Mouse (Mus musculus) retina, postnatal 7 days (tissue): Measurements from ENCODE around the gene Cst10.

ENCODE experiments used
- DNase-seq: peaks from one replicate; pipeline ENCODE4 v3.0.0-alpha.2; 2012; ENCODE audit warnings: low read depth, low spot score

Cst10 gene

DNA sequence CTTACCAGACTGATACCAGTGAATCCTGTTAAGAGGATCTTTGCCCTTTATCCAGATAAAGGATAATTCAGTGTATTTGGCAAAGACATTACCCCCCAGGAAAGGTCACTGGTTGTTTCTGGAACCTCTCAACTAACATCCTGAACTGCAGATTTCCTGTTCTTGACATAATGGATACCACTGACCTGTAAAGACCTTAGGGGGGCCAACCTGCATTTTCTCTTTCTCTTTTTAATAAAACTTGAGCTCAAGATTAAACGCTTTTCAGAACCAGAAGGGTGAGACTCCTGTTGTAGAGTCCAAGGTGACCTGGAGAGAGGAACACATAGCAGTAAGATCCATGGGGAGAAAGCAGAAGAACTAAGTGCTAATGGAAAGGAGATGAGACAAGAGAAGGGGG is at the start of gene Cst10:
Cst10 (plus strand) TSS at position 301 of the 400 bp plus-strand sequence.
- no peak for DNase-seq

DNA sequence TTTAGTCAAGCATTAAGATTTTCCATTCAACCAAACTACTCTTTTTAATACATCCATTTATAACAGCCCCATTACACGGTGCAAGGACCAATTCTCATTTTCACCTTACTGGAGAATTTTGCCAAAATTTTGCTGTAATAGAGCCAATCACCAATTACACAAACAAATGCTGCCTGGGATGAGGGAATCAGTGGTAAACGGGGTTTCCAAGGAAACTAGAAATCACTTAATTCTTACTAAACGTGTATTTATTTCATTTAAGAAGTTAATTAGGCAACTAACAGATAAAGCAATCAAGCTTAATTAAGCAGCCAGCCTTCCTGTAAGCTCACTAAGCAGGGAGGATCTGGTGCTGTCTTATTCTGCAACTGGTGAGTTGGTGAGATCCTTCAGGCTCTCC is 11.9 kb upstream of the Cst10 start:
- no peak for DNase-seq

DNA sequence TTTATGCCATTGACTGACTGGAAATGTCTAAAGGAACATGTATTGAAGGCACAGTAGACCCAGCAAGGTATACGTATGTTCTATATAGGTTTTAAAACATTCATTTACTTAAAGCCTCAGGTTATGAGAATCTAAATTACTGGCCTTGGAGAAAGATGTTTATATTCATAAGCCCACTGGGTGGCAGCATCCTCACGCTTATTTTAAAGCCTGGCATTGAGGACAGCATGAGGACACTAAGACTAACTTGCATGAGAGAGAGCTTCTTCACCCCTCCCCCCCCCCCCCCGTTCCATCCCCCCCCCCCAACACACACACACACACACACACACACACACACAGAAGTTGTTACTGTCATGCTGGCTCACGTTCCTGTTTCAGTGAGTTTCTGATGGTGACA is 17.7 kb downstream of the Cst10 start:
- peak; percentile 23 for DNase-seq
